Mouse (Mus musculus) lung, embryonic 14.5 days (tissue): ENCODE measurements around the gene Sobp. TPM values are rescaled to one million over a fixed set of nuclear protein-coding genes. Genes with fewer than 3 reads are reported as not detected.

Experiments
- ATAC-seq: fragments of 200-750 bp; cut with Nextera tagmentation; 2 replicates; pipeline ENCODE4 v1.8.0; 2017; ENCODE audit warnings: mild to moderate bottlenecking, moderate TSS enrichment, moderate library complexity; ENCODE audit not compliant: insufficient read depth
- DNase-seq: peaks from one replicate; pipeline ENCODE4 v3.0.0-alpha.2; 2015
- H3K27ac ChIP-seq: fragments of 300-500 bp; sonication (generic); 2 replicates; pipeline ENCODE4 v1.5.1; 2014; ENCODE audit warnings: low read depth, mild to moderate bottlenecking, moderate library complexity
- H3K27me3 ChIP-seq: fragments of 300-500 bp; sonication (generic); 2 replicates; pipeline ENCODE4 v1.6.1; 2014; ENCODE audit warnings: low read length, control low read depth; ENCODE audit not compliant: insufficient read depth
- H3K36me3 ChIP-seq: fragments of 300-500 bp; sonication (generic); 2 replicates; pipeline ENCODE4 v1.6.1; 2014; ENCODE audit warnings: control low read depth; ENCODE audit not compliant: insufficient read depth
- H3K4me1 ChIP-seq: fragments of 300-500 bp; sonication (generic); 2 replicates; pipeline ENCODE4 v1.6.1; 2014; ENCODE audit warnings: antibody characterized with exemption, control low read depth; ENCODE audit not compliant: insufficient read depth
- H3K4me2 ChIP-seq: fragments of 300-500 bp; sonication (generic); 2 replicates; pipeline ENCODE4 v1.6.1; 2014; ENCODE audit warnings: mild to moderate bottlenecking
- H3K4me3 ChIP-seq: fragments of 300-500 bp; sonication (generic); 2 replicates; pipeline ENCODE4 v1.5.1; 2014; ENCODE audit warnings: low read depth, low read length
- H3K9ac ChIP-seq: fragments of 300-500 bp; sonication (generic); 2 replicates; pipeline ENCODE4 v1.6.1; 2014
- H3K9me3 ChIP-seq: fragments of 300-500 bp; sonication (generic); 2 replicates; pipeline ENCODE4 v1.6.1; 2016; ENCODE audit warnings: low read depth, low read length, control low read depth
- CTCF ChIP-seq: IDR thresholded peaks from 2 replicates; pipeline ENCODE4 v1.5.1; 2016; ENCODE audit warnings: antibody characterized with exemption, low read depth
- WGBS: fragments of 180-500 bp; shearing (Covaris S2); extraction: QIAGEN DNeasy Blood & Tissue Kit; methylation state at CpG from one replicate; pipeline ENCODE4 v1.1.7; 2014; 5-methylcytosine and 5-hydroxymethylcytosine counted together
- polyA plus RNA-seq: library from polyadenylated mRNA; unstranded; fragments of >200 nt; fragmentation: Nextera tagmentation; extraction: Ambion mirVana; gene quantifications from 2 replicates; pipeline ENCODE4 v1.2.1, GENCODE M21; 2014

The Sobp gene
- polyA plus RNA-seq, 1 experiment from 2014 or later: 0.66 TPM

GRCm38 (mm10) chr10:43052462-43052861 lies 121.9 kb downstream of the Sobp start:
- 49% methylated on average over 5 of the region's 5 CpGs for WGBS
- ATAC-seq: no peak
- no peaks in the 10 kb centered on the region for H3K9me3 ChIP-seq
- H3K4me1 ChIP-seq: no peaks in the 10 kb centered on the region
- no peak overlapping the region for H3K9ac ChIP-seq
- peak; percentile 35 for DNase-seq
- no peaks in the 10 kb centered on the region for H3K36me3 ChIP-seq
- TF ChIP-seq CTCF: peak; percentile 44
- H3K27me3 ChIP-seq: no peaks in the 10 kb centered on the region
- H3K4me3 ChIP-seq: no peak overlapping the region
- H3K4me2 ChIP-seq: no peak overlapping the region
- H3K27ac ChIP-seq: no peak overlapping the region

- no peak for DNase-seq
- Histone ChIP-seq H3K36me3 (no peaks in the 10 kb centered on the region), H3K27me3 (no peaks in the 10 kb centered on the region), H3K9me3 (no peaks in the 10 kb centered on the region), H3K4me2 (no peak overlapping the region), H3K4me1 (no peaks in the 10 kb centered on the region), H3K9ac (no peak overlapping the region), H3K4me3 (no peak overlapping the region), H3K27ac (no peak overlapping the region)
- ATAC-seq: no peak
- 57% methylated on average over 6 of the region's 6 CpGs for WGBS
- TF ChIP-seq CTCF: no peak
These were observed 126.5 kb downstream of the Sobp start for GRCm38 (mm10) chr10:43047804-43048348.

GRCm38 (mm10) chr10:43043351-43044209 lies 130.8 kb downstream of the Sobp start:
- peak overlapping the region; percentile 88 for H3K27ac ChIP-seq
- TF ChIP-seq CTCF: no peak
- H3K9ac ChIP-seq: no peak overlapping the region
- no peak overlapping the region for H3K4me3 ChIP-seq
- WGBS: 29% methylated on average over 7 of the region's 7 CpGs
- DNase-seq (peak; percentile 74), ATAC-seq (peak; percentile 46; the same call in 1 of the 2 replicates)
- H3K27me3 ChIP-seq: no peaks in the 10 kb centered on the region
- H3K4me1 ChIP-seq: no peaks in the 10 kb centered on the region
- no peaks in the 10 kb centered on the region for H3K36me3 ChIP-seq
- no peaks in the 10 kb centered on the region for H3K9me3 ChIP-seq
- H3K4me2 ChIP-seq: no peak overlapping the region

- no peaks in the 10 kb centered on the region for H3K36me3 ChIP-seq
- H3K27me3 ChIP-seq: no peaks in the 10 kb centered on the region
- no peak for TF ChIP-seq CTCF
- H3K4me3 ChIP-seq: no peak overlapping the region
- no peak overlapping the region for H3K9ac ChIP-seq
- DNase-seq (no peak), ATAC-seq (peak; percentile 42; the same call in 1 of the 2 replicates)
- peak overlapping the region; percentile 88; the same call in 1 of the 2 replicates for H3K27ac ChIP-seq
- H3K4me2 ChIP-seq: no peak overlapping the region
- H3K4me1 ChIP-seq: no peaks in the 10 kb centered on the region
- no peaks in the 10 kb centered on the region for H3K9me3 ChIP-seq
- 41% methylated on average over 10 of the region's 10 CpGs for WGBS
These were observed 131.6 kb downstream of the Sobp start for GRCm38 (mm10) chr10:43042591-43043327.

GRCm38 (mm10) chr10:43041794-43042193 lies 132.5 kb downstream of the Sobp start:
- Histone ChIP-seq H3K4me3 (no peak overlapping the region), H3K36me3 (no peaks in the 10 kb centered on the region), H3K27ac (no peak overlapping the region), H3K9me3 (no peaks in the 10 kb centered on the region), H3K27me3 (no peaks in the 10 kb centered on the region), H3K4me1 (no peaks in the 10 kb centered on the region), H3K4me2 (no peak overlapping the region), H3K9ac (no peak overlapping the region)
- no peak; the same call in 1 of the 2 replicates for ATAC-seq
- no peak for TF ChIP-seq CTCF
- 51% methylated on average over 3 of the region's 3 CpGs for WGBS
- DNase-seq: peak; percentile 50

GRCm38 (mm10) chr10:43037455-43037793 lies 136.9 kb downstream of the Sobp start:
- Histone ChIP-seq H3K4me1 (peaks cover 5% of the 10 kb centered on the region), H3K27ac (no peak overlapping the region), H3K27me3 (no peaks in the 10 kb centered on the region), H3K9ac (no peak overlapping the region), H3K4me2 (no peak overlapping the region), H3K9me3 (no peaks in the 10 kb centered on the region), H3K36me3 (no peaks in the 10 kb centered on the region), H3K4me3 (no peak overlapping the region)
- no peak for DNase-seq
- no peak for TF ChIP-seq CTCF
- 49% methylated on average over 7 of the region's 7 CpGs for WGBS
- peak; percentile 33; the same call in 1 of the 2 replicates for ATAC-seq
